ENCODE assay signal across 7 mouse cellular contexts in the genomic region with DNA sequence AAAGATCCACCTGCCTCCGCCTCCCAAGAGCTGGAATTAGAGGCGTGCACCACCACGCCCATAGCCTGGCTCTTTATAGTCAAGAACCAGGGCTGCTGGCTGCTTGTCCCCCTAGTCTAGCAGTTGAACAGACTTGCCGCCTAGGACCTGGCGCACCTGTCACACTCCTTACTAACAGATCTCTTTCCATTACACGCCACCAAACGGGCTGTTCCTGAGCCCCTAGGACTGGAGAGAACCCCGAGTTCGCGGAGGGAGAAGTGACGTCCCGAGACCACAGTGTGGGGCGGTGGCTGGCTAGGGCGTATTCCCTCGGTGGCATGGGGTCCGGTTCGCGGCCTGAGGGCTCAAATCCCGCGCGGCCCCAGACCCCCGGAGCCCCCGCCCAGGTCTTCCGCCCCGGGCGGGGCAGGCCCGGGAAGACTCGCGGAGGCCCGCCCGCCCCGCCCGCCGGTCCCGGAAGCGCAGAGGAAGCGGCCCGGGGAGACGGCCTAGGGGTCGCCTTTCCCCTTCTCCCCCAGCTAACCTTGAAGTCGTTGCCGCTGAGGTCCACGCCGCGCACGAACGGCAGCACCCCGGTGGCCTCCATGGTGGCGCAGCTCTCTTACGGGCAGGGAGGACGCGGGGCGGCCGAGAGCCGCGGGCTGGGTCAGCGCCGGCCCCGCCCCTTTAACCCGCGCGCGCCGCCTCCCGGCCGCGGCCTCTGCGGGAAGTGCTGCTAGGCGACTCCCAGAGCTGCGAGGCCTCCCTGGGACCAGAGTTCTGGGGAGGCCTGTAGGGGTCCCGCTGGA. TPM values are rescaled to one million over a fixed set of nuclear protein-coding genes. Genes with fewer than 3 reads are reported as not detected.
DNase-seq lines count a peak whose midpoint lies in the region; ATAC-seq lines count a peak whose summit lies in the region.

A gene (minus strand): TSS at position 663 of the 791 bp plus-strand sequence.

- H3K4me3 ChIP-seq in intestine, embryonic 15.5 days (replicated peaks) = peak within 1 kb of the TSS; percentile 87
- peak within 1 kb of the TSS; percentile 91 for H3K4me3 ChIP-seq in midbrain, embryonic 11.5 days (ENCODE audit: low read depth, low read length)

- peak within 1 kb of the TSS; percentile 91 for H3K27ac ChIP-seq in intestine, embryonic 15.5 days
- peak within 1 kb of the TSS; percentile 55 for H3K27ac ChIP-seq in midbrain, embryonic 11.5 days (ENCODE audit: low read depth, low read length)

- under 1% methylated on average over 69 of the region's 71 CpGs for WGBS in intestine, embryonic 15.5 days
- under 1% methylated on average over 43 of the region's 71 CpGs for WGBS in midbrain, embryonic 11.5 days

- peaks cover 21% of the 10 kb centered on the region for H3K4me1 ChIP-seq in intestine, embryonic 15.5 days (replicated peaks)
- peaks cover 16% of the 10 kb centered on the region for H3K4me1 ChIP-seq in midbrain, embryonic 11.5 days (ENCODE audit: control insufficient read depth, insufficient read depth, low read length)

- peaks cover 22% of the 10 kb centered on the region; the same call in 1 of the 2 replicates for H3K36me3 ChIP-seq in intestine, embryonic 15.5 days
- peaks cover 13% of the 10 kb centered on the region for H3K36me3 ChIP-seq in midbrain, embryonic 11.5 days (ENCODE audit: control insufficient read depth, insufficient read depth, low read length)

- intact Hi-C loops in gastrocnemius, postnatal 36 days (cut with DNase I) = no loop called here
- intact Hi-C loops in left cerebral cortex, postnatal 4 days (cut with DNase I) = no loop called here

- peak within 1 kb of the TSS; percentile 78 for H3K4me2 ChIP-seq in intestine, embryonic 15.5 days (replicated peaks)
- H3K4me2 ChIP-seq in midbrain, embryonic 11.5 days = peak within 1 kb of the TSS; percentile 79

- peak; percentile 91 for DNase-seq in adrenal gland, adult 2 months
- peak; percentile 91 for DNase-seq in embryo, embryonic 11 days
- peak; percentile 76 to 77 for DNase-seq in gastrocnemius, postnatal 36 days
- peak; percentile 81 for DNase-seq in left cerebral cortex, postnatal 4 days
- peak; percentile 99 for DNase-seq in midbrain, embryonic 11.5 days (ENCODE audit: low spot score, missing footprints)
- DNase-seq in skeletal muscle tissue, adult 2 months (ENCODE audit: low read depth, low spot score) = peak; percentile 70

- H3K9me3 ChIP-seq in intestine, embryonic 15.5 days = no peaks in the 10 kb centered on the region
- no peaks in the 10 kb centered on the region for H3K9me3 ChIP-seq in midbrain, embryonic 11.5 days (ENCODE audit: control insufficient read depth, low read length)

- H3K27me3 ChIP-seq in intestine, embryonic 15.5 days (replicated peaks) = no peaks in the 10 kb centered on the region
- no peaks in the 10 kb centered on the region for H3K27me3 ChIP-seq in midbrain, embryonic 11.5 days (ENCODE audit: control insufficient read depth, insufficient read depth, low read length)

- peak; percentile 84 for ATAC-seq in intestine, embryonic 15.5 days
- peak; percentile 81 for ATAC-seq in midbrain, embryonic 11.5 days (ENCODE audit: low FRiP score)

- peak within 1 kb of the TSS; percentile 90 for H3K9ac ChIP-seq in intestine, embryonic 15.5 days
- peak within 1 kb of the TSS; percentile 85 for H3K9ac ChIP-seq in midbrain, embryonic 11.5 days (ENCODE audit: low read length)

RNA-seq across cellular contexts. Expression of the gene that starts here (rescaled TPM):
- 100 to 1,000 TPM; 149 to 186 TPM for total RNA-seq in adrenal gland, adult 2 months (2021)
- 271 and 327 TPM in 2 replicates for polyA plus RNA-seq in adrenal gland, adult 2 months (2012; rRNA removed)
- total RNA-seq in gastrocnemius, postnatal 36 days (2021) = 10 to 100 TPM; 91.5 to 95.2 TPM
- 74.8 and 86.2 TPM in 2 replicates for polyA plus RNA-seq in intestine, embryonic 15.5 days (2015; fragmentation: Nextera tagmentation; extraction: Ambion mirVana)
- total RNA-seq in left cerebral cortex, postnatal 4 days (2021) = 10 to 100 TPM; 92.3 to 92.6 TPM
- 52.3 and 59.3 TPM in 2 replicates for polyA plus RNA-seq in midbrain, embryonic 11.5 days (2014; fragmentation: Nextera tagmentation; extraction: Ambion mirVana)

Comparison
In these comparisons a context has a peak if more than half of its experiments do, and no peak if none do; other contexts are left out.
1. Peak in every context shown above with its lines: DNase-seq, ATAC-seq, H3K4me3 ChIP-seq and H3K27ac ChIP-seq.